Mouse (Mus musculus) macrophage (primary cell): ENCODE measurements at regions not wholly inside any gene's neighbourhood (a gene's known extent, or its start where the extent isn't known, plus 50 kb on each side); places are given as distances from the start of the nearest gene placed in this dataset.

ENCODE experiments used
- H3K27ac ChIP-seq: fragments of 350-480 bp; formaldehyde crosslinking; 2 replicates; pipeline ENCODE4 v1.9.0; 2021
- H3K36me3 ChIP-seq: fragments of 350-480 bp; formaldehyde crosslinking; 2 replicates; pipeline ENCODE4 v1.9.0; 2021; ENCODE audit errors: inconsistent target
- H3K4me3 ChIP-seq: fragments of 350-480 bp; formaldehyde crosslinking; 2 replicates; pipeline ENCODE4 v1.9.0; 2021; ENCODE audit errors: inconsistent target
- H3K79me2 ChIP-seq: fragments of 350-480 bp; formaldehyde crosslinking; 2 replicates; pipeline ENCODE4 v1.9.0; 2021; ENCODE audit errors: inconsistent target
- WGBS: methylation state at CpG from one replicate; pipeline ENCODE4 v1.1.7; 2026; ENCODE audit warnings: inconsistent platforms; ENCODE audit not compliant: missing documents; 5-methylcytosine and 5-hydroxymethylcytosine counted together

DNA sequence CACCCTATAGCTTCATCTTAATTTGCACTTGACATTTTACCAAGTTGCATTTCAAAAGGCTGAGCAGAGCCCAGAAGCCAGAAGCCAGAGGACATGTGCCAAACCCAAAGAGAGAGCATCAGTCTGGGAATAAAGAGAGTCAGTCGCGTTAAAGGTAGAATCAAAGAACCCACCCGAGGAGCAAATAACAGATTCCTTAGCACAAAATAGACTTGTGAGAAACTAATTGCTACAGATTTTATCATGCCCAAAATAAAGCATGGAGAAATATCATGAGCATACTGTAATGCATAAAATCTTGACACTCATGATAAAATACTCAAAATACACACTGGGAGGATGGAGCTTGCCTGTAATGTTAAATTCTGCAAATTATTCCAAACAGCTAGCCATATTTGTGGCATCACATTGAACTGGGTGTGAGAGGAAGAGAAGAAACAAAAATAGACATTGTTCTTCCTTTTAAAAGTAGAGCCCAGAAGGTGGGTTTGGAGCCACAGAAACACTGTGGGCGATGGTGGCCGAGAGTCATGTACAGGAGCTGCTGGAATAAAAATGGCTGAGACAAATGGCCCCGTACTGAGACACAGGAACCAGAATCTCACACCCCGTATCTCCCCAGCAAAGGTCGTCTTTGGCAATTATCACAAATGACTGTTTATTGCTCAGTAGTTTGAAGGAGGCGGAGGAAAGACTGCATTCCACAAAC, 317.2 kb downstream of the Klf6 start:
- no peaks in the 10 kb centered on the region for H3K79me2 ChIP-seq
- no peak overlapping the region for H3K27ac ChIP-seq
- 86% methylated on average over 9 of the region's 9 CpGs for WGBS
- no peaks in the 10 kb centered on the region for H3K36me3 ChIP-seq
- no peak overlapping the region for H3K4me3 ChIP-seq

DNA sequence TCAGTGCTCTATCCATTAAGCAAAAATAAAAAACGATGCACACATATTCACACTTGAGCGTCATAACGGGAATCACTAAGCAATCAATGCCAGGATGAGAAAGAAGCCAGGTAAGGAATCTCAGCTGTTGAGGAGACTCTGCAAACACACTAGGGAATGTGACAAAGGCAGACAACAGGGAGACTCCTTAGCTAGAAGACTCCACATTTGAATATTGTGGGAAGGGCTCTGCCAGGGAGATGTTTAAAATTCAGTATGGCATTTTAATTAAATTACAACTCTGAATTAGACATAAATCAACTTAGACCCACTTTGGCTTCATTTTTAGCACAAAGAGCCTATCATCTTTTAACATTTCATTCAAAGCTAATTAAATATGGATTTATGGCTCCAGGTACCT, 327.9 kb downstream of the Klf6 start:
- Histone ChIP-seq H3K79me2 (no peaks in the 10 kb centered on the region), H3K36me3 (no peaks in the 10 kb centered on the region), H3K4me3 (no peak overlapping the region), H3K27ac (no peak overlapping the region)
- 100% methylated on average over 3 of the region's 3 CpGs for WGBS

DNA sequence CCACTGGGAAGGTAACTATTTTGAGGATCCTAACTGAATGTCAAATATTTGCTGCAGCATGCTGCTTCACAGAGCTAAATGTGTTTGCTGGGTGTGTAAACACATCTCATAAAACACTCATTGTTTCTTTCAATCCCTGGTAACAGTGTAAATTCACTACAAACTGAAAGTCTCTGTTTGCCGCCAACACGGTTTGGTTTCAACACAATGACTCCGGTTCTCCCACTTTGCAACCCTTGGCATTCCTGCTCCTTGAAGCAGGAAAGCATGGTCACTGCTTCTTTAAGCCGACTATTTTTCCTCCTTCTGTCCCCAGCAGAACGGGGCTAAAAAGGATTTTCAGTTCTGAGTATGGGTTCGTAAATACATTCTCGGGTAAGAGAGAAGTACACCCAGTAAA, 328.3 kb downstream of the Klf6 start:
- WGBS, result 78% methylated on average over 7 of the region's 7 CpGs
- Histone ChIP-seq H3K36me3 (no peaks in the 10 kb centered on the region), H3K27ac (no peak overlapping the region), H3K4me3 (no peak overlapping the region), H3K79me2 (no peaks in the 10 kb centered on the region)

GRCm38 (mm10) chr13:6191186-6191914, 330.1 kb downstream of the Klf6 start:
- WGBS, result 92% methylated on average over 7 of the region's 7 CpGs
- Histone ChIP-seq H3K4me3 (no peak overlapping the region), H3K36me3 (no peaks in the 10 kb centered on the region), H3K27ac (peak overlapping the region; percentile 16; the same call in 1 of the 2 replicates), H3K79me2 (no peaks in the 10 kb centered on the region)

DNA sequence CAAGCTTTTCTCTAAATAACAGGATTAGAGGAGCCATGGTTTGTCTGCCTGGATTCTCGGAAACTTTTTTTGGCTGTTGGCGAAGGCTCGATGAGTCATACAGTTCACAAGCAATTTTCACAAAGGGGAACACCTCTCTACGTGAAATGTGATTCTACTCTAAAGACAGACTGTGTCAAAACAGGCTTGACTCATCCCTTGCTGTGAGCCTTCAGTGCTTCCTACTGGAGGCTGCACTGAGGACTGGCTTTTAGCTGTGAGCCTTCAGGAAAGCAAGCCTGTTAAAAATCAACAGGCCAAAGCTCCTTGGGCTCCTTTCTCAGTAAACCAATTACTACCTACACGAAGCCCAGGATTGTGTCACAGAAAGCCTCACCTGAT, 330.6 kb downstream of the Klf6 start:
- WGBS, result 44% methylated on average over 5 of the region's 5 CpGs
- Histone ChIP-seq H3K27ac (peak overlapping the region; percentile 16; the same call in 1 of the 2 replicates), H3K4me3 (no peak overlapping the region), H3K79me2 (no peaks in the 10 kb centered on the region), H3K36me3 (no peaks in the 10 kb centered on the region)

- WGBS, result 92% methylated on average over 5 of the region's 5 CpGs
- Histone ChIP-seq H3K36me3 (no peaks in the 10 kb centered on the region), H3K79me2 (no peaks in the 10 kb centered on the region), H3K4me3 (no peak overlapping the region), H3K27ac (no peak overlapping the region)
Measured at GRCm38 (mm10) chr13:6196690-6197089, 335.4 kb downstream of the Klf6 start.

DNA sequence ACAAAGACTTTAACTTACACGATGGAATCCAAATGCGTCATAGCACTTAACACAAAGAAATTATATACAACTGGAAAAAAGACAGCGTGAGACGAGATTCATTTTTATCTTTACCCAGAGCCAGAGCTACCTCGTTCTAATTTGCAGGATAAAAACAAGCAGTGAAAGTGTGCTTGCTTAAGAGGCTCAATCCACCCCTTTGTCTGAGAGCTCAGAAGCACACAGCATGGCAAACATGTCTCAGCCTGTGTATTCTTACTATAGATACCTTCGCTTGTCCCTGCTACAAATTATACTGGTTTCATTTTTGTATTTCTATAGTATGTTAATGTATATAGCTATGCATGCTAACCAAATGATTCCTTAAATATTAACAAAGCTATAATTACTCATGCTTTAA, 337.8 kb downstream of the Klf6 start:
- Histone ChIP-seq H3K27ac (no peak overlapping the region), H3K36me3 (no peaks in the 10 kb centered on the region), H3K4me3 (no peak overlapping the region), H3K79me2 (no peaks in the 10 kb centered on the region)
- WGBS, result 93% methylated on average over 6 of the region's 6 CpGs

- 90% methylated on average over 1 of the region's 1 CpGs for WGBS
Measured at GRCm38 (mm10) chr13:6201516-6201915, 340.2 kb downstream of the Klf6 start.

DNA sequence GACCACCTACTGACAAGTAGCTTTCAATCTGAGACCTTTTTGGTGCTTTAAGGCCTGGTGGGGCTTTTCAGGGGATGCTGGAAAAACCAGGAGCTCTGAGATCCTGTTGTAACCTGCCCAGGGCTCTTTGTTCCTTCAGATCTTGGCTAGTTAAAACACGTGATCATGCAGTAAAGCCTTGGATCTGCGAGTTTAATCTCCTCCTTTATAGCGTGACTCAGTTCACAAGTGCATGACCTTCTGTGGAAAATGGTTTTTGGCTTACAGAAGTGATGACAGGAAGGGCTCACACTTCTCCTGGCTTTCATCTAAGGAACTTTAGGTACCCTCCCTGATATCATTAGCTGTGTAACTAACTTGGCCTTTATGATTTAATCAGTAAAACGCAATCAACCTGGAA, 343.1 kb upstream of the Pitrm1 start:
- no peak overlapping the region for H3K27ac ChIP-seq
- 99% methylated on average over 4 of the region's 4 CpGs for WGBS
- H3K36me3 ChIP-seq, result no peaks in the 10 kb centered on the region
- no peak overlapping the region for H3K4me3 ChIP-seq
- no peaks in the 10 kb centered on the region for H3K79me2 ChIP-seq

More at GRCm38 (mm10) chr13:6201516-6201915, 340.2 kb downstream of the Klf6 start:
- Histone ChIP-seq H3K4me3 (no peak overlapping the region), H3K27ac (no peak overlapping the region), H3K36me3 (no peaks in the 10 kb centered on the region), H3K79me2 (no peaks in the 10 kb centered on the region)

DNA sequence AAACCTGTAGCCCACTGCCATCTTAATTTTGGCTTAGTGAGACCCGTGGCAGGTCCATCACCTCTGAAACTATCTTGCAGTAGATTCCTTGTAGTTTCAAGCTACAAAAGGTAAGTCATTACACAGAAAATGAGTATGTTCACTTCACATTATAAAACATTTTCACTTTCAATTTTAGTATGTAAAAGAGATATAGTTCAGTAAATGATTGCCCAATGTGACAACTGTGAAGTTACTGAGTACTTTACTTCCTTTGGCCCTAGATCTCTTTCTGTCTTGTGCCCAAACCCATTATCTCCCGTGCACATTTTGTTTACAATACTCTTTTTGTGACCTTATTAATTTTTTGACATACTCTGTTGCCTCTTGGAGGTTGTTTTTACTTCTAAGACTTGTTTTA, 335.4 kb upstream of the Pitrm1 start:
- H3K27ac ChIP-seq, result no peak overlapping the region
- H3K36me3 ChIP-seq, result no peaks in the 10 kb centered on the region
- 68% methylated on average over 2 of the region's 2 CpGs for WGBS
- no peak overlapping the region for H3K4me3 ChIP-seq
- H3K79me2 ChIP-seq, result no peaks in the 10 kb centered on the region

GRCm38 (mm10) chr13:6214189-6214588, 333.8 kb upstream of the Pitrm1 start:
- H3K79me2 ChIP-seq, result no peaks in the 10 kb centered on the region
- WGBS, result 100% methylated on average over 2 of the region's 2 CpGs
- H3K36me3 ChIP-seq, result no peaks in the 10 kb centered on the region
- no peak overlapping the region for H3K27ac ChIP-seq
- no peak overlapping the region for H3K4me3 ChIP-seq

DNA sequence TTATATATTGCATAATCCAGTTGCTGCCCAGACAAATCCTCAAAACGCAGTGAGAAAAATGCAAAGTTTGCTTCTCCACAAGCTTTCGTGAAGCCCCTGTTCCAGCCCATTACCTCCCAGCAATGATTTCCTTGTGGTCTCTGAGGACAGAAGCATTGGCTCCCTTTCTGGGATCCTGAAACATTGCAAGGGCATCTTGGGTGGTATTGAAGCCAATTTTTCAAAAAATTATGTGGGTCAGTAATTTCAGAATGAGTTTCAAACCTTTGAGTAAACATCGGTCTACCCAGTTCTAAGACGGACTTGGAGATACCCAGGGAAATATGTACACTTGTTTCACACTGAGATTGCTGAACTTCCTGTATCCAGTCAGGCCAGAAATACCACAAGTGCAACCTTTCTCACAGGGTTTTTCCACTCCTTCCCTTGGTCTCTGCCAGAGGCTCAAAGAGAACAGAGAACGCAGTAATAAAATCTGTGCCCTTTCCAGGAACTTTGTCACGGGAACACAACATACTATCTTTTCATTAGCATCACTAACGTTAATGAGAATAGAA, 321.8 kb upstream of the Pitrm1 start:
- no peaks in the 10 kb centered on the region for H3K36me3 ChIP-seq
- H3K79me2 ChIP-seq, result no peaks in the 10 kb centered on the region
- H3K4me3 ChIP-seq, result no peak overlapping the region
- H3K27ac ChIP-seq, result no peak overlapping the region
- 81% methylated on average over 7 of the region's 7 CpGs for WGBS

- no peak overlapping the region for H3K4me3 ChIP-seq
- no peak overlapping the region for H3K27ac ChIP-seq
- H3K36me3 ChIP-seq, result no peaks in the 10 kb centered on the region
- 13% methylated on average over 1 of the region's 1 CpGs for WGBS
- H3K79me2 ChIP-seq, result no peaks in the 10 kb centered on the region
Measured at GRCm38 (mm10) chr13:6228278-6228677, 319.7 kb upstream of the Pitrm1 start.

GRCm38 (mm10) chr13:6235394-6235793, 312.6 kb upstream of the Pitrm1 start:
- Histone ChIP-seq H3K36me3 (no peaks in the 10 kb centered on the region), H3K4me3 (no peak overlapping the region), H3K27ac (no peak overlapping the region), H3K79me2 (no peaks in the 10 kb centered on the region)
- 85% methylated on average over 1 of the region's 1 CpGs for WGBS

DNA sequence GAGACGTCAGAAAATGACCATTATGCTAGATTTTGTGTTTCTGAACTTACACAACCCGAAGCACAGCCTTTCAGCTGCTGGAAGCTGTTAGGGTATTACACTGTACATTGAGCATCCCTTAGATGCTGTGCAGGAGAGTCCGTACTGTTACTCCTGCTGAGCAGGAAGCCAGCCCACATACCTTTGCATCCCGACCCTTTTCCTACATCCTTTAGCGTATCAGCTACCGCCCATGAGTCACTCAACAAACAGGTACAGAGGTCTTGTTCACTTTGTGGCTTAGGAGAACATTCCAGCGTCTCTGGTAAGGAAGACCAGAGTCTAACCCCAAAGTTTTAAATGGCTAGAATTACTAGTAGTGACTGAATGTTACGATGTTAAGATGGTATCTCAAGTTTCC, 311.4 kb upstream of the Pitrm1 start:
- Histone ChIP-seq H3K27ac (no peak overlapping the region), H3K4me3 (no peak overlapping the region), H3K79me2 (no peaks in the 10 kb centered on the region), H3K36me3 (no peaks in the 10 kb centered on the region)
- 92% methylated on average over 8 of the region's 8 CpGs for WGBS
